Mouse (Mus musculus): ENCODE measurements around the gene Irf9. TPM values are rescaled to one million over a fixed set of nuclear protein-coding genes. Genes with fewer than 3 reads are reported as not detected.

Gene Irf9
- 9.2 and 9.6 TPM in 2 replicates for polyA plus RNA-seq (2016; fragmentation: Nextera tagmentation; extraction: Ambion mirVana)

- Histone ChIP-seq H3K4me1 (replicated peaks) (peaks cover 6% of the 10 kb centered on the region), H3K27ac (peak within 1 kb of the TSS; percentile 59), H3K36me3 (peaks cover 82% of the 10 kb centered on the region), H3K27me3 (no peaks in the 10 kb centered on the region), H3K9me3 (no peaks in the 10 kb centered on the region), H3K9ac (replicated peaks) (peak within 1 kb of the TSS; percentile 56), H3K4me3 (replicated peaks) (peak within 1 kb of the TSS; percentile 33), H3K4me2 (peak within 1 kb of the TSS; percentile 57)
- 86% methylated on average over 7 of the region's 7 CpGs for WGBS
- ATAC-seq (ENCODE audit: insufficient number of reproducible peaks, insufficient read depth, low FRiP score, low TSS enrichment, low read depth) = no peak
These were observed at the start of gene Irf9 for GRCm38 (mm10) chr14:55603271-55603632. Gene Irf9, plus strand, starts transcription at chr14:55603571.

GRCm38 (mm10) chr14:55554635-55555034 lies 48.7 kb upstream of the Irf9 start:
- no peak overlapping the region for H3K9ac ChIP-seq (replicated peaks)
- peaks cover 12% of the 10 kb centered on the region for H3K36me3 ChIP-seq
- H3K4me2 ChIP-seq = no peak overlapping the region
- H3K27ac ChIP-seq = no peak overlapping the region
- H3K4me1 ChIP-seq (replicated peaks) = no peaks in the 10 kb centered on the region
- H3K27me3 ChIP-seq = no peaks in the 10 kb centered on the region
- no peak overlapping the region for H3K4me3 ChIP-seq (replicated peaks)
- no peak for ATAC-seq (ENCODE audit: insufficient number of reproducible peaks, insufficient read depth, low FRiP score, low TSS enrichment, low read depth)
- H3K9me3 ChIP-seq = no peaks in the 10 kb centered on the region

- ATAC-seq (ENCODE audit: insufficient number of reproducible peaks, insufficient read depth, low FRiP score, low TSS enrichment, low read depth) = no peak
- WGBS = 83% methylated on average over 3 of the region's 3 CpGs
- no peak overlapping the region for H3K27ac ChIP-seq
These were observed 47.6 kb upstream of the Irf9 start for GRCm38 (mm10) chr14:55555788-55556187.

DNA sequence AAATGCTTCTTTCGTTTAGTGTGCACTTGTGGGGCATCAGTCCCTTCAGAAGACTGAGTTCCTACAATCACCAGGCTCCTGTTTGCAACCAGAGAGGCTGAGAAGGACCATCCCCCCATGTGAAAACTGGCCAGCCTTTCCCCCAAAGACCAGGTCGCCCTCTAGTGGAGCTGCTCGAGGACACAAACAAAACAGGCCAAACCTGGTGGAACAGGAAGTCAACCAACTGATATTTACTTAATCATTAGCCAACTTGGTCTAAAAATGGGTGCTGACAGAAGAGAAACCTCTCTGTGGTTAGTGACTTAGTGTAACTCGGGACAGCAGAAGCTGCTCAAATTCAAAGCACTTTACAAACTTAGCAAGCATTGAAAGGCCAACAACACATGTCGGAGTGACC lies 46.4 kb upstream of the Irf9 start:
- H3K4me1 ChIP-seq (replicated peaks) = peaks cover 11% of the 10 kb centered on the region
- H3K27ac ChIP-seq = no peak overlapping the region
- H3K27me3 ChIP-seq = no peaks in the 10 kb centered on the region
- no peak overlapping the region for H3K4me2 ChIP-seq
- H3K9ac ChIP-seq (replicated peaks) = no peak overlapping the region
- no peaks in the 10 kb centered on the region for H3K36me3 ChIP-seq
- H3K9me3 ChIP-seq = no peaks in the 10 kb centered on the region
- ATAC-seq (ENCODE audit: insufficient number of reproducible peaks, insufficient read depth, low FRiP score, low TSS enrichment, low read depth) = no peak
- H3K4me3 ChIP-seq (replicated peaks) = no peak overlapping the region
- 27% methylated on average over 5 of the region's 5 CpGs for WGBS

More at GRCm38 (mm10) chr14:55555788-55556187, 47.6 kb upstream of the Irf9 start:
- no peaks in the 10 kb centered on the region for H3K4me1 ChIP-seq (replicated peaks)
- 0 out of 2 replicates have a peak, but pooled peaks cover under 1% of the 10 kb centered on the region for H3K36me3 ChIP-seq
- H3K4me2 ChIP-seq = no peak overlapping the region
- H3K9me3 ChIP-seq = no peaks in the 10 kb centered on the region
- H3K9ac ChIP-seq (replicated peaks) = no peak overlapping the region
- no peaks in the 10 kb centered on the region for H3K27me3 ChIP-seq
- H3K4me3 ChIP-seq (replicated peaks) = no peak overlapping the region

- Histone ChIP-seq H3K27me3 (no peaks in the 10 kb centered on the region), H3K9ac (replicated peaks) (no peak overlapping the region), H3K4me3 (replicated peaks) (no peak overlapping the region), H3K27ac (no peak overlapping the region), H3K4me1 (replicated peaks) (peaks cover 14% of the 10 kb centered on the region), H3K4me2 (no peak overlapping the region), H3K9me3 (no peaks in the 10 kb centered on the region), H3K36me3 (no peaks in the 10 kb centered on the region)
- ATAC-seq (ENCODE audit: insufficient number of reproducible peaks, insufficient read depth, low FRiP score, low TSS enrichment, low read depth) = no peak
- 84% methylated on average over 3 of the region's 3 CpGs for WGBS
These were observed 45.8 kb upstream of the Irf9 start for GRCm38 (mm10) chr14:55557587-55557986.

DNA sequence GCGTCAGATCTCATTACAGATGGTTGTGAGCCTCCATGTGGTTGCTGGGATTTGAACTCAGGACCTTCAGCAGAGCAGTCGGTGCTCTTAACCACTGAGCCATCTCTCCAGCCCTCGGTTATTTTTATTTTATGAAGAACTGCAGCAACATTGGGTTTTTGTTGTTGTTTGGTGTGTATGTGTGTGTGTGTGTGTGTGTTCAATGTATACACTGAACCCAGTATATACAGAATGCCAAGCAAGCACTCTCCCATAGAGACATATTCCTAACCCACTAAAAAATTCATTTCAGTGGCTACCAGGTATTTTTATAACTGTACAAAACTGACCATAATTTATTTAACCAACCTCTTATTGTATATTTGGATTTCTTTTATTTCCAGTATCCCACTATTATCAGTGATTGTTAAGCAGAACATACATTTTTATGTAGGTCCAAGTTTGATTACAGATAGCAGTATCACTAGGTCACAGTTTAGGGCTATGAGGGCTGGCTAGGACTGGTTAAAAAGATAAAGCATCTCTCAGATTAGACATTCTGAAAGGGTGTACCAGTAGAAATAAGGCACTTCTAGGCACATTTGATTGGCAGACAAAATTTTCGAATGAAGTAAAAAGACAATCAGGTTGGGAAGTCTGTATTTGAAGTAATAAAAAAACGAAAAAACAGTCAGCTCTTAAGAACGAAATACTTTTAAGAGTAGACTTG lies 44.5 kb upstream of the Irf9 start:
- no peak for ATAC-seq (ENCODE audit: insufficient number of reproducible peaks, insufficient read depth, low FRiP score, low TSS enrichment, low read depth)

DNA sequence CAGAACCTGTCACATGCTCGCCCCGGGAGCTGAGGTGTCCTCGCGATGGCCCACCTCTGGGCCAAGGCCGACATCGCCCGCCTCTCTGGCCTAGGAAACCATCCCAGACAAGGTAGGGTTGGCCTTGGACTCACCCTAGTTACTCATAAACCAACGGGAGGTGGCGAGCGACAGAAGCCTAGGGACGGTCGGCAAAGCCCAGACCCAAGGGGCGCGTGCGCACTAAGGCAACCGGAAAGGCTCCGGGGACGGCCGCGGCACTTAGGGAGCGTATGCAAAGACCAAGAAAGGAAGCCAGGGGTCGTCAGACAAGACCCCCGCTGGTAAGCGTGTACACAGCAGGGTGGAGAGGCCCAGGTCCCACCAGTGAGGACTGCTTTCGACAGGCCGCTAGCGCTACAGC lies 43.6 kb upstream of the Irf9 start, which contains the start of gene Dcaf11:
Gene Dcaf11, plus strand, starts transcription at position 208 of the 403 bp plus-strand sequence.
- under 1% methylated on average over 27 of the region's 27 CpGs for WGBS
- H3K4me3 ChIP-seq (replicated peaks) = peak within 1 kb of the TSS; percentile 64
- H3K4me1 ChIP-seq (replicated peaks) = peaks cover 14% of the 10 kb centered on the region
- peak within 1 kb of the TSS; percentile 86 for H3K4me2 ChIP-seq
- H3K9ac ChIP-seq (replicated peaks) = peak within 1 kb of the TSS; percentile 80
- H3K27ac ChIP-seq = peak within 1 kb of the TSS; percentile 98
- no peaks in the 10 kb centered on the region for H3K27me3 ChIP-seq
- ATAC-seq (ENCODE audit: insufficient number of reproducible peaks, insufficient read depth, low FRiP score, low TSS enrichment, low read depth) = peak; percentile 84
- peaks cover 18% of the 10 kb centered on the region for H3K36me3 ChIP-seq
- no peaks in the 10 kb centered on the region for H3K9me3 ChIP-seq

More for the DNA sequence above, 44.5 kb upstream of the Irf9 start:
- 55% methylated on average over 6 of the region's 6 CpGs for WGBS
- Histone ChIP-seq H3K4me1 (replicated peaks) (peaks cover 14% of the 10 kb centered on the region), H3K9ac (replicated peaks) (no peak overlapping the region; the same call in 1 of the 2 replicates), H3K4me3 (replicated peaks) (peak overlapping the region; percentile 64), H3K36me3 (peaks cover 9% of the 10 kb centered on the region), H3K4me2 (peak overlapping the region; percentile 86), H3K9me3 (no peaks in the 10 kb centered on the region), H3K27me3 (no peaks in the 10 kb centered on the region), H3K27ac (no peak overlapping the region; the same call in 1 of the 2 replicates)

DNA sequence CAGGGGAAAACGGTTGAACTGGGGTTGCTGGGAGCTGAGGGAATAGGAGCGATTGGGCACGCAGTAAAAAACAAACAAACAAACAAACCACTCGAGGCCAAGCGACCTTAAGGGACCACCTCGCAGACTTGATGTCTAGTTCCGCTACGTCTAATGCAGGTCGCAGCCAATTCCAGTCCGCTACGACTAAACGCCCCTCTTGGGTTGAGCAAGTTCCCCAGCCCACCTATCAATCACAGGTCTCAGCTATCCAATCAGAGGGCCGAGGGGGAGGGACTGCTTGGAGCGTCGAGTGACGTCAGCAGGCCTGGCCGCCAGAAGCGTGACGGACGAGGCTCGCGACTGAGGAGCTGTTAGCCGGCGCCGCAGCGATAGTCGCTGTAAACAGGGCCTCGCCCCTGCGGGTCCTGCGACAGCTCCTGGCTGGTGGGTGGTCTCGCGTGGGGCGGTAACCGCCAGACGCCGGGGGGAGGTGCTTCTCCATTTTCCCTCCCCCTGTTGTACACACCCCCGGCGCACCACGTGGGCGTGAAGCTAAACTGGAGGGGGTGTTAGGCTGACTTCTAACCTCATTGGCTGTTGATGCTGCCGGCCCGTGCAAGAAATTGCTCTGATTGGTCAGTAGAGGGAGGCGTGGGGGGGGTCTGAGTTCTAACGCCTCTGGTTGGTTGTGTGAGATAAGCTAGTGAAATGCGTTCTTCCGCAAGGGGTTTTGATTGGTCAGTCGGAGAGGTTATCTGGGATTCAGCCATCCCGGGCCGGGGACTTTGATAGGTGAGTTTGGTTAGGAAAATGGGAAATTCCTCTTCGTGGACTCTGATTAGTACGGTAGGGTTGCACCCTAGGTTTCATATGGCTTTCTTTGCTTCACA lies 42.9 kb upstream of the Irf9 start, which contains the start of gene A730061H03Rik:
Gene A730061H03Rik, minus strand, starts transcription at position 205 of the 872 bp plus-strand sequence.
- ATAC-seq (ENCODE audit: insufficient number of reproducible peaks, insufficient read depth, low FRiP score, low TSS enrichment, low read depth) = peak; percentile 97
- WGBS = under 1% methylated on average over 51 of the region's 51 CpGs
- H3K9me3 ChIP-seq = no peaks in the 10 kb centered on the region
- peak within 1 kb of the TSS; percentile 98 for H3K27ac ChIP-seq
- peak within 1 kb of the TSS; percentile 86 for H3K4me2 ChIP-seq
- peaks cover 24% of the 10 kb centered on the region for H3K36me3 ChIP-seq
- peaks cover 14% of the 10 kb centered on the region for H3K4me1 ChIP-seq (replicated peaks)
- H3K4me3 ChIP-seq (replicated peaks) = peak within 1 kb of the TSS; percentile 64
- no peaks in the 10 kb centered on the region for H3K27me3 ChIP-seq
- H3K9ac ChIP-seq (replicated peaks) = peak within 1 kb of the TSS; percentile 80

GRCm38 (mm10) chr14:55561860-55562259 lies 41.5 kb upstream of the Irf9 start:
- Histone ChIP-seq H3K9ac (replicated peaks) (peak overlapping the region; percentile 66; the same call in 1 of the 2 replicates), H3K4me3 (replicated peaks) (peak overlapping the region; percentile 64; the same call in 1 of the 2 replicates)

DNA sequence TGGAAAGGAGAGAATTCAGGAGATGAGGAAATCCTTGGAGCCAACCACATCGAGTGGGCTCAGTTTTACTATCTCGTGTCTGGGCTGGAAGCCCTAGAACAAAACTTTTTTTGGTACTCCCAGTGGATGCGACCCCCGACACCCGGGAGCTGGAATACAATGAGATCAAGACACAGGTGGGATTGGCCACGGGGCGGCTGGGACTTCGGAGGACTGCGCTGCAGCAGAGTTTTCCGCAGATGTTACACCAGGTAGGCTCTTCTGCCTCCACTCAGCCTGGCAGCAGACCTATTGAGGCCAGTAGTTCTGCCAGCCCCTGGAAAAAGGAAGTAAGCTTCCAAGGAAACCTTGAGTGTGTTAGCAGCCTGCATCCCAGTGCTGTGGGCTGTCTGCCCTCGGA lies 40.1 kb upstream of the Irf9 start:
- Histone ChIP-seq H3K9me3 (no peaks in the 10 kb centered on the region), H3K4me3 (replicated peaks) (no peak overlapping the region), H3K4me1 (replicated peaks) (peaks cover 14% of the 10 kb centered on the region), H3K27me3 (no peaks in the 10 kb centered on the region), H3K4me2 (no peak overlapping the region), H3K9ac (replicated peaks) (no peak overlapping the region), H3K27ac (no peak overlapping the region), H3K36me3 (peaks cover 52% of the 10 kb centered on the region)
- WGBS = 88% methylated on average over 11 of the region's 11 CpGs
- ATAC-seq (ENCODE audit: insufficient number of reproducible peaks, insufficient read depth, low FRiP score, low TSS enrichment, low read depth) = no peak

More at GRCm38 (mm10) chr14:55561860-55562259, 41.5 kb upstream of the Irf9 start:
- Histone ChIP-seq H3K4me2 (no peak overlapping the region; the same call in 1 of the 2 replicates), H3K4me1 (replicated peaks) (peaks cover 14% of the 10 kb centered on the region), H3K27me3 (no peaks in the 10 kb centered on the region), H3K27ac (no peak overlapping the region), H3K36me3 (peaks cover 39% of the 10 kb centered on the region), H3K9me3 (no peaks in the 10 kb centered on the region)
- ATAC-seq (ENCODE audit: insufficient number of reproducible peaks, insufficient read depth, low FRiP score, low TSS enrichment, low read depth) = no peak
- 81% methylated on average over 10 of the region's 10 CpGs for WGBS

DNA sequence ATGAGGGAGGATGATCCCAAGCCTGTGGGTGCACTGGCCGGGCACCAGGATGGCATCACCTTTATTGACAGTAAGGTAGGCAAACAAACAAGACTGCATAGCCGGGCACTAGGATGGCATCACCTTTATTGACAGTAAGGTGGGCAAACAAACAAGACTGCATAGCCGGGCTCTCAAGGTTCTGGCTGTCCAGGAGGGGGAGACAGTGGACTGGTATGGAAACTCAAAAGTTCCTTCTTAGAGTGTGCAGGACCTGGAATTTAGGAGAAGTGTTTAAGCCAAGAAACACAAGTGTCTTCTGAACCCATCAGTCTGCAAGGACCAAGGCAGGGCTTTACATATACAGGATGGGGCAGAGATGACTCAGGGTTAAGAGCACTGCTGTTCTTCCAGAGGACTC lies 37.6 kb upstream of the Irf9 start:
- 88% methylated on average over 3 of the region's 3 CpGs for WGBS
- no peak overlapping the region for H3K27ac ChIP-seq
- no peaks in the 10 kb centered on the region for H3K27me3 ChIP-seq
- H3K4me2 ChIP-seq = no peak overlapping the region
- H3K9ac ChIP-seq (replicated peaks) = no peak overlapping the region
- peaks cover 75% of the 10 kb centered on the region for H3K36me3 ChIP-seq
- no peak for ATAC-seq (ENCODE audit: insufficient number of reproducible peaks, insufficient read depth, low FRiP score, low TSS enrichment, low read depth)
- H3K9me3 ChIP-seq = no peaks in the 10 kb centered on the region
- no peak overlapping the region for H3K4me3 ChIP-seq (replicated peaks)
- H3K4me1 ChIP-seq (replicated peaks) = peaks cover 14% of the 10 kb centered on the region

All from limb, embryonic 12.5 days (tissue).